Mouse (Mus musculus): ENCODE data around the gene Actr5. TPM values are rescaled to one million over a fixed set of nuclear protein-coding genes. Genes with fewer than 3 reads are reported as not detected.

Actr5 gene
- total RNA-seq, 2 experiments from 2014 or later, result 5.0 to 5.8 TPM

GRCm38 (mm10) chr2:158613541-158614417 is 10.9 kb upstream of the Actr5 start:
- peak; percentile 31 to 44 for DNase-seq

GRCm38 (mm10) chr2:158614418-158614955 is 10.2 kb upstream of the Actr5 start:
- DNase-seq, result no peak

- no peak for DNase-seq
Measured at GRCm38 (mm10) chr2:158615161-158615680, 9.5 kb upstream of the Actr5 start.

GRCm38 (mm10) chr2:158615702-158616101 is 9.0 kb upstream of the Actr5 start:
- DNase-seq, result no peak

GRCm38 (mm10) chr2:158616296-158616695 is 8.4 kb upstream of the Actr5 start:
- DNase-seq, result no peak

- no peak for DNase-seq
Measured at GRCm38 (mm10) chr2:158616790-158617189, 7.9 kb upstream of the Actr5 start.

- DNase-seq, result no peak
Measured at GRCm38 (mm10) chr2:158625231-158625630, 543 bp downstream of the Actr5 start.

- DNase-seq, result no peak
Measured at GRCm38 (mm10) chr2:158625697-158626096, 1.0 kb downstream of the Actr5 start.

- no peak for DNase-seq
Measured at GRCm38 (mm10) chr2:158628858-158629257, 4.2 kb downstream of the Actr5 start.

- peak in 1 of 2 experiments; percentile 28 for DNase-seq
Measured at GRCm38 (mm10) chr2:158629414-158629813, 4.7 kb downstream of the Actr5 start.

GRCm38 (mm10) chr2:158631873-158632272 is 7.2 kb downstream of the Actr5 start:
- DNase-seq, result no peak

GRCm38 (mm10) chr2:158641869-158642268 is 17.2 kb downstream of the Actr5 start:
- peak; percentile 56 to 83 for DNase-seq

- DNase-seq, result no peak
Measured at GRCm38 (mm10) chr2:158642587-158642986, 17.9 kb downstream of the Actr5 start.

GRCm38 (mm10) chr2:158643791-158644190 is 19.1 kb downstream of the Actr5 start:
- no peak for DNase-seq

- DNase-seq, result no peak
Measured at GRCm38 (mm10) chr2:158651159-158651908, 26.6 kb downstream of the Actr5 start.

- DNase-seq, result peak; percentile 66 to 85
Measured at GRCm38 (mm10) chr2:158652985-158653384, 28.3 kb downstream of the Actr5 start.

GRCm38 (mm10) chr2:158654717-158655116 is 30.0 kb downstream of the Actr5 start:
- peak; percentile 40 to 72 for DNase-seq

GRCm38 (mm10) chr2:158655806-158656205 is 31.1 kb downstream of the Actr5 start:
- no peak for DNase-seq

GRCm38 (mm10) chr2:158658822-158659221 is 34.1 kb downstream of the Actr5 start:
- peak; percentile 44 to 52 for DNase-seq

- DNase-seq, result no peak
Measured at GRCm38 (mm10) chr2:158659346-158659745, 34.7 kb downstream of the Actr5 start.

GRCm38 (mm10) chr2:158665098-158665497 is 40.4 kb downstream of the Actr5 start, which contains the start of gene Ppp1r16b:
Gene Ppp1r16b, plus strand, starts transcription at chr2:158665398.
- no peak for DNase-seq

- DNase-seq, result peak in 1 of 2 experiments; percentile 47
Measured at GRCm38 (mm10) chr2:158666071-158666800, 41.5 kb downstream of the Actr5 start.
